Mouse (Mus musculus): ENCODE data around the gene Micu1.
A peak's percentile ranks its signal among the peaks of the same experiment; 100 is the strongest.

GRCm38 (mm10) chr10:59901986-59902605 is 199.8 kb downstream of the Micu1 start:
- TF ChIP-seq EP300 (IDR thresholded peaks at IDR 0.05; ENCODE audit: insufficient read depth, low read depth, low read length) = 0 out of 2 replicates have a peak, but pooled peaks have one; percentile 68
- TF ChIP-seq CTCF (IDR thresholded peaks at IDR 0.05; ENCODE audit: low read depth, low read length) = no peak
- no peak for TF ChIP-seq POLR2A (IDR thresholded peaks at IDR 0.05; ENCODE audit: insufficient read depth, low read length)

Data from ES-Bruce4 (cell line).